Comparison of ENCODE assay signal across 20 mouse cellular contexts in genomic region chrY:1114016-1114415, GRCm38 (mm10).
A peak's percentile ranks its signal among the peaks of the same experiment; 100 is the strongest.
DNase-seq lines count a peak whose midpoint lies in the region; ATAC-seq lines count a peak whose summit lies in the region.
"Had no signal": no experiment of that assay in that cellular context is flagged by ENCODE, and none has a peak within 500 bp of the region (broad histone marks: within the 10 kb centered on the region; RNA-seq: fewer than 3 reads in every experiment).

No protein-coding gene starts in this region.

- ATAC-seq in forebrain, embryonic 12.5 days (ENCODE audit: low FRiP score) = peak; percentile 85; the same call in 1 of the 2 replicates
- peak; percentile 69; the same call in 1 of the 2 replicates for ATAC-seq in forebrain, embryonic 13.5 days
- peak; percentile 71 for ATAC-seq in midbrain, embryonic 13.5 days
- ATAC-seq in monocyte, adult 5-6 weeks (replicated peaks; ENCODE audit: insufficient number of reproducible peaks, low FRiP score, low TSS enrichment, poor library complexity, severe bottlenecking) = no peak
- ATAC-seq: CD4-positive, CD25-positive, alpha-beta regulatory T cell, adult 4 months; intestine, embryonic 16.5 days had no signal

- no peaks in the 10 kb centered on the region for H3K27me3 ChIP-seq in forebrain, embryonic 12.5 days
- H3K27me3 ChIP-seq in forebrain, embryonic 10.5 days (ENCODE audit: poor library complexity, severe bottlenecking) = no peaks in the 10 kb centered on the region
- no peaks in the 10 kb centered on the region for H3K27me3 ChIP-seq in forebrain, embryonic 13.5 days
- H3K27me3 ChIP-seq in midbrain, embryonic 13.5 days = no peaks in the 10 kb centered on the region
- H3K27me3 ChIP-seq: hindbrain, embryonic 13.5 days; kidney, embryonic 15.5 days had no signal

- no peak overlapping the region for H3K4me3 ChIP-seq in forebrain, embryonic 12.5 days (replicated peaks)
- H3K4me3 ChIP-seq in forebrain, embryonic 10.5 days = no peak overlapping the region
- H3K4me3 ChIP-seq in forebrain, embryonic 13.5 days = no peak overlapping the region
- no peak overlapping the region for H3K4me3 ChIP-seq in midbrain, embryonic 13.5 days (replicated peaks)
- H3K4me3 ChIP-seq: hindbrain, embryonic 13.5 days; kidney, embryonic 15.5 days had no signal

- H3K9me3 ChIP-seq in forebrain, embryonic 12.5 days = no peaks in the 10 kb centered on the region
- H3K9me3 ChIP-seq in forebrain, embryonic 10.5 days = no peaks in the 10 kb centered on the region
- no peaks in the 10 kb centered on the region for H3K9me3 ChIP-seq in forebrain, embryonic 13.5 days (replicated peaks)
- no peaks in the 10 kb centered on the region for H3K9me3 ChIP-seq in midbrain, embryonic 13.5 days
- H3K9me3 ChIP-seq: hindbrain, embryonic 13.5 days; kidney, embryonic 15.5 days had no signal

- H3K4me1 ChIP-seq in forebrain, embryonic 12.5 days = no peaks in the 10 kb centered on the region
- H3K4me1 ChIP-seq in forebrain, embryonic 10.5 days = no peaks in the 10 kb centered on the region
- H3K4me1 ChIP-seq in forebrain, embryonic 13.5 days = no peaks in the 10 kb centered on the region
- no peaks in the 10 kb centered on the region for H3K4me1 ChIP-seq in midbrain, embryonic 13.5 days (replicated peaks)
- H3K4me1 ChIP-seq: hindbrain, embryonic 13.5 days; kidney, embryonic 15.5 days had no signal

- no peak for DNase-seq in forebrain, embryonic 10.5 days (ENCODE audit: extremely low spot score, low spot score)
- peak; percentile 26 for DNase-seq in brain, adult 2 months (ENCODE audit: low read depth, low spot score)
- no peak for DNase-seq in urinary bladder, postnatal 10 days (ENCODE audit: low spot score)
- DNase-seq: adrenal gland, postnatal 36 days; cerebellum, adult 11-12 months; cerebellum, postnatal 10 days; gastrocnemius, postnatal 10 days; kidney, postnatal 36 days; layer of hippocampus, postnatal 36 days; lung, postnatal 4 days; thymus, adult 18-20 months had no signal

- no peak overlapping the region for H3K4me2 ChIP-seq in forebrain, embryonic 12.5 days
- no peak overlapping the region for H3K4me2 ChIP-seq in forebrain, embryonic 13.5 days
- H3K4me2 ChIP-seq in midbrain, embryonic 13.5 days (replicated peaks) = no peak overlapping the region
- H3K4me2 ChIP-seq: heart, embryonic 11.5 days; hindbrain, embryonic 13.5 days; kidney, embryonic 15.5 days had no signal

- H3K9ac ChIP-seq in forebrain, embryonic 12.5 days = no peak overlapping the region
- H3K9ac ChIP-seq in forebrain, embryonic 13.5 days = no peak overlapping the region
- no peak overlapping the region for H3K9ac ChIP-seq in midbrain, embryonic 13.5 days (replicated peaks)
- H3K9ac ChIP-seq: hindbrain, embryonic 13.5 days; kidney, embryonic 15.5 days had no signal

- whole genome bisulfite sequencing in forebrain, embryonic 12.5 days = 0% methylated on average over 1 of the region's 2 CpGs
- 20% methylated on average over 1 of the region's 2 CpGs for WGBS in forebrain, embryonic 10.5 days
- 6% methylated on average over 2 of the region's 2 CpGs for WGBS in forebrain, embryonic 13.5 days
- WGBS in midbrain, embryonic 13.5 days = 7% methylated on average over 2 of the region's 2 CpGs

- no peaks in the 10 kb centered on the region for H3K36me3 ChIP-seq in forebrain, embryonic 12.5 days (replicated peaks)
- no peaks in the 10 kb centered on the region for H3K36me3 ChIP-seq in forebrain, embryonic 10.5 days (replicated peaks)
- H3K36me3 ChIP-seq in forebrain, embryonic 13.5 days (ENCODE audit: poor library complexity, severe bottlenecking) = no peaks in the 10 kb centered on the region
- no peaks in the 10 kb centered on the region for H3K36me3 ChIP-seq in midbrain, embryonic 13.5 days
- H3K36me3 ChIP-seq: hindbrain, embryonic 13.5 days; kidney, embryonic 15.5 days had no signal

- no peak overlapping the region for H3K27ac ChIP-seq in forebrain, embryonic 12.5 days
- H3K27ac ChIP-seq in forebrain, embryonic 10.5 days = no peak overlapping the region
- H3K27ac ChIP-seq in forebrain, embryonic 13.5 days = no peak overlapping the region
- no peak overlapping the region for H3K27ac ChIP-seq in midbrain, embryonic 13.5 days
- H3K27ac ChIP-seq: hindbrain, embryonic 13.5 days; kidney, embryonic 15.5 days had no signal
